Mouse (Mus musculus): ENCODE results near the gene Lpo.

The Lpo gene

GRCm38 (mm10) chr11:87828239-87828900, at the start of gene Lpo:
Gene Lpo, minus strand, starts transcription at chr11:87828289.
- DNase-seq: no peak

GRCm38 (mm10) chr11:87875436-87875835, 47.3 kb upstream of the Lpo start, which contains the start of gene Epx:
Gene Epx, minus strand, starts transcription at chr11:87875536.
- DNase-seq: no peak

GRCm38 (mm10) chr11:87871766-87872165, 43.7 kb upstream of the Lpo start:
- DNase-seq: no peak

- no peak for DNase-seq
Observed at GRCm38 (mm10) chr11:87870096-87870495, 42.0 kb upstream of the Lpo start.

- DNase-seq: peak; percentile 30 to 32
Observed at GRCm38 (mm10) chr11:87866891-87867290, 38.8 kb upstream of the Lpo start.

- no peak for DNase-seq
Observed at GRCm38 (mm10) chr11:87862805-87863204, 34.7 kb upstream of the Lpo start.

GRCm38 (mm10) chr11:87860426-87860825, 32.3 kb upstream of the Lpo start:
- DNase-seq: no peak

GRCm38 (mm10) chr11:87859273-87859672, 31.2 kb upstream of the Lpo start:
- DNase-seq: no peak

DNA sequence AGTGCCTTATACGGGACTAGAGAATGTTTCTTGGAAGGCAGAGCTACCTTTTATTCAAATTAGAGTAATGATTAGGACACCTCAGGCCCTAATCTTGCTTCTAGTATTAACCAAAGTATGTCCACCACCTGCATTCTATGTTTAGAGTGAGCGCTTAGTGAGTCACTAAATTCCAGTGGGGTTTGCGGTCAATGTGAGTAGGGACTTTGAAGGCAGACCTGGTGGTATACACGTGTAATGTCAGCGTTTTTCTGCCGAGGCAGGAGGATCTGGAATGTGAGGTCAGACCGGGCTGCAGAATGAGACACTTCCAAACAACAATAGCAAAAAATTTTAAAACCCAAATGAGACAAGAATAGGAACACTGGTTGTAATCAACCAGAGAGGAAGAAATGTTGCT, 26.5 kb upstream of the Lpo start:
- DNase-seq: no peak

- peak in 1 of 2 experiments; percentile 31 for DNase-seq
Observed at GRCm38 (mm10) chr11:87853597-87853954, 25.5 kb upstream of the Lpo start.

- peak; percentile 87 for DNase-seq
Observed at GRCm38 (mm10) chr11:87852690-87853596, 24.9 kb upstream of the Lpo start, which contains the start of gene Mks1. Gene Mks1, plus strand, starts transcription at chr11:87853215.

- DNase-seq: no peak
Observed at GRCm38 (mm10) chr11:87847884-87848283, 19.8 kb upstream of the Lpo start.

DNA sequence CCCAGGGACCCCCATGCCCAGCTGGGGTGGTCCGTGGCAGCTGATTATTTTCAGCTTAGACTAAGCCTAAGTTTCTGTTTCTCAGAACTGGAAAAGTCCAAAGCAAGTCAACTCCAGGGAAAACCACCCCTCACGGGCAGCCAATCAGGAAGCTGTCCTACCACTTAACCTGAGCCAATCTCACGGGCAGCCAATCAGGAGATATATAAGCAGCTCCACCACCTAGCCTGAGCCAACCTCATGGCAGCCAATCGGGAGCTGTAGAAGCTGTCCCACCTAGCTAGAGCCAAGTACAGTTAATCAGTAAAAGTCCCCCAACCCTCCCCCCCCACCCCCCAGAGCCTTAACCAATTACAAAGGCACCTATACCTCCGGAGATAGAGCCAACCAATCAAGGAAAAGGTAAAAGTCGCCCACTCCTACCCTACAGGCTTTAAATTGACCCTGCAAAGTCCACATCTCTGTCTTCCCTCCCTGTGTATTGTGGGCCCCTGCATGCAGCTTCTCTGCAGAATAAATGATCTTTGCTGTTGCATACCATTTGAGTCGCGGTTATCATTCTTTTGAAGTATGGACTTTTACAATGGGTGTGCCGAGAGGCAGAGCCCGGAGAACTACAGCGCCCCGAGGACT, 19.0 kb upstream of the Lpo start:
- no peak for DNase-seq

- no peak for DNase-seq
Observed at GRCm38 (mm10) chr11:87841436-87841835, 13.3 kb upstream of the Lpo start.

DNA sequence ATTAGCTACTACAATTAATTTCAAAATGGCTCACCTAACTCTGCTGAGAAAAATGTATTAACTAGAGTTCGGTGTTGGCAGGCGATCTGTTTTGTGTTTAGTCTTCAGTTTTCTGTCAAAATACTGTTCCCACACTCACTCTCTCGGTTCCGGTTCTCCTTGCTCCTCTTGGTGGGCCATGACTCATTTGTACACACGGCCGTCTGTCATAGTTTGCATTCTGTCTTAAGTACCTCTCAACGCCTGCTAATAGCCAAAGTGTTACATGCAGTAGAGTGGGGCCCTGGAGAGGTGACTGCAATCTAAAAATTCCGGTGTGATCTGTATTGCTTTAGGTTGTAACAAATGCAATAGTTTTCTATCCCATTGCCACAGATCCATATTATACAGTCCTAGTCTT, 12.6 kb upstream of the Lpo start:
- no peak for DNase-seq

DNA sequence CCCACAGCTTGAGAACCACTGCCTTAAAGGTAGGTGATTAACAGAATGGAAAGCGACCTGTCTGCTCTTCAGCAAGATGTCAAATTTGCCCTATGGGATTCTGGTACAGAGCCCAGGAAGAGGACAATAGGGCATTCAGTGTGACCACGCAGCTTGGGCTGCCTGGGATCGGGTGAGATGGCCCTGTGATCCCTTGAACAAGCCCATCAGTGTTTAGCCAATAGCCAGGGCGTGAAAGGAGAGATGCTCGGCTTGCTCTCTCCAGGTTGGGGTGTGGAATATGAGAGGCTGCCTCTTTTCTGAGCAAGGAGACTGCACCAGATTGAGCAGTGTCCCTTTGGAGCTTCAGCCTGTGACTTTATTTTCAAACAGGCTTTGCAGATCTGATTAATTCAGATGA, 6.6 kb downstream of the Lpo start:
- DNase-seq: no peak

GRCm38 (mm10) chr11:87817443-87817773, 10.7 kb downstream of the Lpo start:
- no peak for DNase-seq

GRCm38 (mm10) chr11:87816707-87817442, 11.2 kb downstream of the Lpo start:
- DNase-seq: peak; percentile 60 to 64

- DNase-seq: no peak
Observed at GRCm38 (mm10) chr11:87814831-87815230, 13.3 kb downstream of the Lpo start.

GRCm38 (mm10) chr11:87811396-87811795, 16.7 kb downstream of the Lpo start:
- DNase-seq: no peak

- peak; percentile 13 to 14 for DNase-seq
Observed at GRCm38 (mm10) chr11:87808236-87808635, 19.9 kb downstream of the Lpo start.

- DNase-seq: no peak
Observed at GRCm38 (mm10) chr11:87807433-87807832, 20.7 kb downstream of the Lpo start.

DNA sequence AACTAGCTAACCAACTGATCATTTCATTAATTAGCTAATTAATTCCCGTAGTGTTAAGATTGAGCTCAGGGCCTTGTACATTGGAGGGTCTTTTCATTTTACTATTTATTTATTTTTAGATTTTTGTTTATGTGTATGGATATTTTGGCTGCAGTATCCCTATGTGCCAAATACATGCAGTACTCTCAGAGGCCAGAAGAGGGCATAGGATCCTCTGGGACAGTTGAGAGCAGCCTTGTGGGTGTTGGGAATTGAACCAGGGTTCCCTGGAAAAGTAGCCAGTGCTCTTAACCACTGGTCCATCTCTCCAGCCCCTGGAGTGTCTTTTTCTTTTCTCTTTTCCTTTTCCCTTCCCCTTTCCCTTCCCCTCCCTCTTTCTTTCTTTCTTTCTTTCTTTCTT, 22.6 kb downstream of the Lpo start:
- peak; percentile 57 to 64 for DNase-seq
